Mouse (Mus musculus) neural tube, embryonic 11.5 days (tissue): ENCODE data around the gene Kif4. TPM values are rescaled to one million over a fixed set of nuclear protein-coding genes. Genes with fewer than 3 reads are reported as not detected.

Experiments
- ATAC-seq: fragments of 200-750 bp; cut with Nextera tagmentation; 2 replicates; pipeline ENCODE4 v1.8.0; 2017; ENCODE audit warnings: moderate number of reproducible peaks, mild to moderate bottlenecking, moderate TSS enrichment, moderate library complexity; ENCODE audit not compliant: insufficient read depth, low FRiP score, low TSS enrichment
- DNase-seq: peaks from one replicate; pipeline ENCODE4 v3.0.0-alpha.2; 2015; ENCODE audit warnings: low spot score
- H3K27ac ChIP-seq: fragments of 300-500 bp; sonication (generic); 2 replicates; pipeline ENCODE4 v1.5.1; 2014; ENCODE audit warnings: low read depth, mild to moderate bottlenecking, low read length
- H3K27me3 ChIP-seq: fragments of 300-500 bp; sonication (generic); 2 replicates; pipeline ENCODE4 v1.6.1; 2014; ENCODE audit warnings: mild to moderate bottlenecking, low read length, mixed read lengths; ENCODE audit not compliant: control insufficient read depth, insufficient read depth
- H3K36me3 ChIP-seq: fragments of 300-500 bp; sonication (generic); 2 replicates; pipeline ENCODE4 v1.6.1; 2014; ENCODE audit warnings: mild to moderate bottlenecking, low read length, moderate library complexity, mixed read lengths; ENCODE audit not compliant: control insufficient read depth, insufficient read depth
- H3K4me1 ChIP-seq: fragments of 300-500 bp; sonication (generic); 2 replicates; pipeline ENCODE4 v1.6.1; 2014; ENCODE audit warnings: low read length, mixed read lengths; ENCODE audit not compliant: control insufficient read depth, insufficient read depth
- H3K4me2 ChIP-seq: fragments of 300-500 bp; sonication (generic); 2 replicates; pipeline ENCODE4 v1.6.1; 2014; ENCODE audit warnings: low read depth, mild to moderate bottlenecking, moderate library complexity
- H3K4me3 ChIP-seq: fragments of 300-500 bp; sonication (generic); 2 replicates; pipeline ENCODE4 v1.5.1; 2014; ENCODE audit warnings: low read depth, low read length
- H3K9ac ChIP-seq: fragments of 300-500 bp; sonication (generic); 2 replicates; pipeline ENCODE4 v1.6.1; 2014; ENCODE audit warnings: mild to moderate bottlenecking, low read length
- H3K9me3 ChIP-seq: fragments of 300-500 bp; sonication (generic); 2 replicates; pipeline ENCODE4 v1.6.1; 2016; ENCODE audit warnings: low read length; ENCODE audit not compliant: control insufficient read depth
- WGBS: fragments of 180-500 bp; shearing (Covaris S2); extraction: QIAGEN DNeasy Blood & Tissue Kit; methylation state at CpG from one replicate; pipeline ENCODE4 v1.1.7; 2014; 5-methylcytosine and 5-hydroxymethylcytosine counted together
- polyA plus RNA-seq: library from polyadenylated mRNA; unstranded; fragments of >200 nt; fragmentation: Nextera tagmentation; extraction: Ambion mirVana; gene quantifications from 2 replicates; pipeline ENCODE4 v1.2.1, GENCODE M21; 2014

The Kif4 gene
- polyA plus RNA-seq, 1 experiment from 2014 or later: 42.1 TPM

GRCm38 (mm10) chrX:100739443-100739842, 113.9 kb downstream of the Kif4 start:
- H3K4me1 ChIP-seq: no peaks in the 10 kb centered on the region
- peak overlapping the region; percentile 34 for H3K4me2 ChIP-seq
- peak overlapping the region; percentile 20; the same call in 1 of the 2 replicates for H3K4me3 ChIP-seq
- ATAC-seq (peak; percentile 38; the same call in 1 of the 2 replicates), DNase-seq (peak; percentile 19)
- H3K27ac ChIP-seq: no peak overlapping the region
- H3K36me3 ChIP-seq: no peaks in the 10 kb centered on the region
- H3K9me3 ChIP-seq: no peaks in the 10 kb centered on the region
- H3K27me3 ChIP-seq: no peaks in the 10 kb centered on the region
- no peak overlapping the region for H3K9ac ChIP-seq
- 30% methylated on average over 10 of the region's 10 CpGs for WGBS

GRCm38 (mm10) chrX:100740785-100741184, 115.2 kb downstream of the Kif4 start:
- DNase-seq (no peak), ATAC-seq (no peak)
- Histone ChIP-seq H3K4me1 (no peaks in the 10 kb centered on the region), H3K27ac (no peak overlapping the region), H3K9ac (no peak overlapping the region), H3K4me3 (no peak overlapping the region), H3K27me3 (no peaks in the 10 kb centered on the region), H3K4me2 (no peak overlapping the region), H3K36me3 (no peaks in the 10 kb centered on the region), H3K9me3 (no peaks in the 10 kb centered on the region)
- WGBS: 69% methylated on average over 6 of the region's 6 CpGs

DNA sequence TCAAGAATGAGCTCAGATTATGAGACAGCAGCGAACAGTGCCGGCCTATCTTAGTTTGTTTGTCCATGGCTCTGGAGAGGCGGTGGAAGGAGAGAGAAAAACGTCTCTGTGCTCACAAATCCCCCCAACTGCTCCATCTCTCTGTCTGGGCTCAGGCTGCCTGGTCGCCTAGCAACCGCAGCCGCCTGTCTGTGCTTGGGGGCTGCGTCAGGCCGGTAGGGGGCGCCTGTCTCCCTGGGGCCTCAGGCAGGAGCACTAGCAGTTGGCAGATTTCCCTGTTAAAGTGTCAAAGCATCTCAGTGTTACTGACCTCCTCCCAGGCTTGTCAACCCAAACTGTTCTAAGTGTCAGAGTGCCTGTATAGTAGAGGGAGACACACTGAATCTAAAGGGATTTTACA, 116.4 kb downstream of the Kif4 start:
- DNase-seq (peak; percentile 75), ATAC-seq (0 out of 2 replicates have a peak, but pooled peaks have one; percentile 53)
- Histone ChIP-seq H3K36me3 (no peaks in the 10 kb centered on the region), H3K27ac (no peak overlapping the region), H3K4me2 (no peak overlapping the region), H3K27me3 (no peaks in the 10 kb centered on the region), H3K4me1 (no peaks in the 10 kb centered on the region), H3K4me3 (no peak overlapping the region), H3K9ac (no peak overlapping the region), H3K9me3 (no peaks in the 10 kb centered on the region)
- 8% methylated on average over 10 of the region's 10 CpGs for WGBS

GRCm38 (mm10) chrX:100765855-100766254, 140.3 kb downstream of the Kif4 start:
- ATAC-seq (no peak), DNase-seq (no peak)
- Histone ChIP-seq H3K4me2 (no peak overlapping the region), H3K4me3 (no peak overlapping the region), H3K4me1 (no peaks in the 10 kb centered on the region), H3K36me3 (no peaks in the 10 kb centered on the region), H3K27ac (no peak overlapping the region), H3K9ac (no peak overlapping the region), H3K9me3 (no peaks in the 10 kb centered on the region), H3K27me3 (no peaks in the 10 kb centered on the region)
- 84% methylated on average over 6 of the region's 6 CpGs for WGBS

- ATAC-seq: peak; percentile 91
- H3K4me2 ChIP-seq: peak within 1 kb of the TSS; percentile 75
- H3K4me1 ChIP-seq: no peaks in the 10 kb centered on the region
- no peak within 1 kb of the TSS for H3K27ac ChIP-seq
- H3K9ac ChIP-seq: peak within 1 kb of the TSS; percentile 54
- no peaks in the 10 kb centered on the region for H3K36me3 ChIP-seq
- WGBS: 18% methylated on average over 24 of the region's 26 CpGs
- peak within 1 kb of the TSS; percentile 43 for H3K4me3 ChIP-seq
- DNase-seq: peak; percentile 69
- H3K27me3 ChIP-seq: no peaks in the 10 kb centered on the region
- no peaks in the 10 kb centered on the region for H3K9me3 ChIP-seq
Observed at GRCm38 (mm10) chrX:100767181-100767884, 141.8 kb downstream of the Kif4 start, which contains the start of gene Dlg3. Gene Dlg3 (plus strand): TSS chrX:100767722.

GRCm38 (mm10) chrX:100767885-100768626, 142.5 kb downstream of the Kif4 start:
- H3K4me2 ChIP-seq: peak overlapping the region; percentile 75
- no peaks in the 10 kb centered on the region for H3K4me1 ChIP-seq
- H3K4me3 ChIP-seq: peak overlapping the region; percentile 43
- no peak for DNase-seq
- H3K9ac ChIP-seq: peak overlapping the region; percentile 54
- peak; percentile 66 for ATAC-seq
- no peaks in the 10 kb centered on the region for H3K36me3 ChIP-seq
- no peaks in the 10 kb centered on the region for H3K9me3 ChIP-seq
- 30% methylated on average over 24 of the region's 36 CpGs for WGBS
- H3K27ac ChIP-seq: no peak overlapping the region
- H3K27me3 ChIP-seq: no peaks in the 10 kb centered on the region

- Histone ChIP-seq H3K4me2 (peak overlapping the region; percentile 2; the same call in 1 of the 2 replicates), H3K27me3 (no peaks in the 10 kb centered on the region), H3K9me3 (no peaks in the 10 kb centered on the region), H3K4me3 (no peak overlapping the region), H3K9ac (no peak overlapping the region), H3K36me3 (no peaks in the 10 kb centered on the region), H3K4me1 (no peaks in the 10 kb centered on the region), H3K27ac (no peak overlapping the region)
- ATAC-seq (no peak), DNase-seq (no peak)
- WGBS: 89% methylated on average over 5 of the region's 5 CpGs
Observed at GRCm38 (mm10) chrX:100769281-100769680, 143.7 kb downstream of the Kif4 start.

DNA sequence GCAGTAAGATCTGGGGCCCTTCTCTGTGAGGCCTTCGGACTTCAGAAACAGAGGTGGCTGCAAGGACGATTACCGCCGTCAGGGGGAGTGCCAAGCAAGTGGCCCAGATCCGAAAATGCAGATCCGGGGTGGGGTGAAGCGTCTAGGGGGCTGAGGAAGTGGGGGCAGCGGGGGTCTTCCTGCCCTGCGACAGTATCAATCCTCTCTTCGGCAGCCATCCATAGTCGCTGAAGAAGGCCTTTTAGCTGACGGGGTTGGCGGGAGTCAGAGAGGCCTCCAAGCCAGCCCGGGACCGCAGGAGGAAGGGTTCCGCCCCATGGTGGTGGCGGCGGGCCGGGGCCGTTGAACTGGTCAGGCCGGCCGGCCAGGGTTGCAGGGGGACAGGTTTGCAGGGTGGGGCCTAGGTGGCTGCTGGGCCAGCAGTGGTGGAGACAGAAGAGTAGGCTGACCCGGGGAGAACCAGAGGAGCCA, 148.8 kb downstream of the Kif4 start:
- Histone ChIP-seq H3K36me3 (no peaks in the 10 kb centered on the region), H3K4me1 (no peaks in the 10 kb centered on the region), H3K9ac (peak overlapping the region; percentile 48), H3K4me2 (peak overlapping the region; percentile 49), H3K27me3 (no peaks in the 10 kb centered on the region), H3K9me3 (no peaks in the 10 kb centered on the region), H3K4me3 (peak overlapping the region; percentile 38), H3K27ac (no peak overlapping the region)
- ATAC-seq (no peak), DNase-seq (peak; percentile 63)
- 11% methylated on average over 22 of the region's 23 CpGs for WGBS
